Mouse (Mus musculus) urinary bladder, postnatal 4 days (tissue): Measurements from ENCODE around the gene Rnf212b.

Source experiments
- DNase-seq, 2 experiments: peaks; one replicate each; pipeline ENCODE4 v3.0.0; 2021 to 2022; ENCODE audit warnings: low spot score in 2 of 2

Rnf212b gene

DNA sequence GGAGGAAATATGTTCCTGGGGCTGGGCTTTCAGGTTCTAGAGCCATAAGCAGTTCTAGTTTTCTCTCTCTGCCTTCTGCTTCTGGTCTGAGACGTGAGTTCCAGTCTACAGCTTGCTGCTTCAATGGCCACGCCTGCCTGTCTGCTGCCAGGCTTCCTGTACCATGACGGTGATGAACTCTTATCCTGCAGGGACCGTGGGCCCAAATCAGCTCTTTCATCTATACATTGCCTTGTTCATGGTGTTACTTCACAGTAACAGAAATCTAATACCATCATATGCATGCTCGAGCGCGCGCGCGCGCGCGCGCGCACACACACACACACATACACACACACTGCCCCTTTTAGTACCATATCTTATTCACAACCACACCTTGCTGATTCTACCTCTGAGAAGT, 17.2 kb upstream of the Rnf212b start:
- DNase-seq = no peak

DNA sequence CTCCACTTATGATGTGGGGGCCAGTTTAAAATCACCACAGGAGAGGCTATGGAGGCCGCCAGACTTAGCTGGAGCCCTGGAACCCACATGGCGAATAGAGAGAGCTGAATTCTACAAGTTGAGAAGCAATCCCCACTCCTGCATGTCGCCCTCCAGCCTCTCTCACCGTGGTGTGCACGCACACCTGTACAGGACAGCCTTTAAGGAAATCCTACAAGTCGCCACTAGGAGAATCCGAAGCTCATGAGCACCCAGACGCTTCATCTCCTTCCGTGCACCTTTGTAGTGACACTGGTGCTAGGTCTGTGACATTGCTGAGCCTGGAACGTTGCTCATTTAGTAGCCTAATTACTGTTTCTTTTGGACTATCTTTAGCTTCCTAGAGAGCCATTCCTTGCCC, 14.3 kb upstream of the Rnf212b start:
- DNase-seq = no peak

DNA sequence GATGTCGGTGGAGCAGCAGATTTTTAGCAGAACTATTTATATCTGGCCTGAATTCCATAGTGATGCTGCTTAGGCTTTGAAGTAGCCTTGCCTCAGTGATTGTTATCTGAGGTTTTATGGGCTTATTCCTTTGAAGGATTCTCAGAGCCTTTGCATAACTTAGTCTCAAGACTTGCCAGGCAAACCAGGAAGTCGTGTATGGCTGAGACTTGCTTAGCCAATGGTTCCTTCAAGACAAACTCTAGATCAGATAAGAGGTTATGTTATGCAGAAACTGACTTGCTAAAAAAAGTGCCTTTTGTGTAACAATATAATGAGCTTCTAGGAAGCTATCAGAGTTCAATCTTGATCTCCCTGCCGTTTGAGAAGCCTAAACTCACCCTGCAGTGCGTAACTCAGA, 11.5 kb upstream of the Rnf212b start:
- no peak for DNase-seq

DNA sequence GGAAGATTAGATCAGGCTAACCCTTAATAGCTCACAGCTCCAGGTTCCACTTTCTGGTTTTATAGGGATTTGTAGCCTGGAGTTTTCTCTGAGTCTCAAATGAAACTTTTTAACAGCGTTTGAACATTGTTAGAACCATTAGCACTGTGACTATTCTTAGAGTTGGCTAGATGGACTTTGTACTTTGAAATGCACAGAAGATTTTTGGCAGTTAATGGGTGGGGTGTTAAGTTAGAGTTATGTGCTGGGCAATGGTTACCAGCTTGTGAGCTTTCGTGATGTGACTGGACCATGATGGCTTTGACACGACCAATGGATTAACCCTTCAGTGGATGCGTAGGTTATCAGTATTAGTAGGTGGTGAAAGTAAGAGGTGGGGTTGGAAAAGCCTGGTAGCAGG, 7.8 kb upstream of the Rnf212b start:
- DNase-seq = no peak

DNA sequence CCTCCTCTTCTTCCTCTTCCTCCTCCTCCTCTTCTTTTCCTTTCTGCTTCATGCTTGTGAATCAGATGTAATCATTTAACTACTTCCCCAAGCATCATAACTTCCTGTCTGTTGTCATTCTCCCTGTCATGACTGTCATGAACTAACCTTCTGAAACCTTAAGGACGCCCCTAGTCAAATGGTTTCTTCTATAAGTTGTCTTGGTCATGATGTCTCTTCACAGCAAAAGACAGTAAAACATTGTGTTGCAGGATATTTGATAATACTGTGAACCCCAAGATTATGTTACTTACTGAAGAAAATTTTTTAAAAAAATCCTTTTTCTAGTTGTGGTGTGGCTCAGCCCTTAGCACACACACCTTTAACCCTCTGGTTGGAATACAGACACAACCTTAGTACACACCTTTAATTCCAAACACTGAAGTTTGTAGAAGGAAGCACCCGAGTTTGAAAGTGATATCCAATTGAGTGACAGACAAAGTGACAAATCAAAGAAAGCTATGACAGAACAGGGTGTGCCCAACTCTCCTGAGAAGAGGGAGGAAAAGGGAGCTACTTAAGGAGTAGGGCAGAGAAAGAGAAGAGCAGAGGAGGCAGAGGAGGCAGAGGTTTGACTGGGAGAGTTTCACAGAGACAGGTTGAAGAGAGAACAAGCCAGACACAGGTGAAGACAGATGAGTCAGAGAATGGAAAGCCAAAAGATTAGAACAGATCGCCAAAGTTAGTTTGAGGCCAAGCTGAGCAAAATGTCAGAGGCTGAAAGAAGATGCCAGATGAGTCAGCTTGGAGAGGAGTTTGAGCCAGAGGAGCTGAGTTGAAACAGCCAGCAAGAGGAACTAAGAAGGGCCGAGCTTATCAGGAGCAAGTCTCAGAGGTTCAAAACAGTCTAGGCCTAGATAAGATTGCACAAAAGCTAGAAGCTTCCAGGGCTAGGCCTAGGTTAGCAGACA, 4.9 kb upstream of the Rnf212b start:
- no peak for DNase-seq

DNA sequence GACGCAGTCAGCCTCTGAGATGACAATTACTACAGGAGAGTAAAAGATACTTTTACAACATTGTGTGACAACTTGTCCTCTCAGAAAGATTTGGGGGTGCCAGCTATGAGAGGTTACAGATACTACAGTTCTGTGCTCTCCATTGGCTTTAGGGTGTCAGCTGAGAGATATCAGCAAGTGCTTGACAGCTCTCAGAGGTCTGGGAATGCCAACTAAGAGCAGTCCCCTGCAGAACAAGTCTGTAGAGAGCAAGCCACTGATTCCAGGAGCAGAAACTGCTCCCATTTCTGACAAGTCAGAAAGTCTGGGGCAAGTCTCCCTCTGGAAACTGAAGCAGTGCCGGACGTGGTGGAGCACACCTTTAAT, 4.3 kb upstream of the Rnf212b start:
- DNase-seq = no peak

DNA sequence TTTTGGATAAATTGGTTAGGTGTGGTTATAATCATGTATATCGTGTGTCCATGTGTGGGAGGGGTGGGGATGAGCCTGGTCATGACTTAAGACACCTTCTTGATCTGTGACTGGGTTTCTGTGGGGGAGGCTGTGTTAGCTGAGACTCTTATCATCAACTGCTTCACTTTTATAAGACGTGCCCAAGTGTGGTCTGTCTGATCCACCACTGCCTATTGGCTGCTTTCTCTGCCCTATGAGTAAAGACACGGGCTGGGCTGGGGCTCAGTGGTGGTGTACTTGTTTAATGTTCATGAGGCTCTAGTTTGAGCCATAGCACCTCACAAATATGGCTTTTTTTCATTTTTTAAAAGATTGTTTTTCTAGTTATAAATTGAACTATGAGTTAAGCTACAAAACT, 1.8 kb downstream of the Rnf212b start:
- DNase-seq = no peak

DNA sequence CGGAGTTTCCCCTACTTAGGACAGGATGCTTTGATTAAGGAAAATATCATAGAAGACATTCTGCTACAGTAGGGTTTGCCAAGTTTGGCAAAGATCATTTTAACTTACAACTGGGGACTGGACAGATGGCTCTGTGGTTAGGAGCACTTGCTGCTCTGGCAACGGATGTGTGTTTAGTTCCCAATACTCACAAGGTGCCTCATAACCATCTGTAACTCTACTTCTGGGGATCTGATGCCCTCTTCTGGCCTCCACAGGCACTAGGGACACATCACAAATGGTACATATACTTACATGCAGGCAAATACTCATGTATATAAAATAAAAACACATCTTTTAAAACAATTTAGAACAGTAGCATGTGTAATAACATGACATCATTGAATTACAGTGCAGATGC, 3.9 kb downstream of the Rnf212b start:
- DNase-seq = no peak

DNA sequence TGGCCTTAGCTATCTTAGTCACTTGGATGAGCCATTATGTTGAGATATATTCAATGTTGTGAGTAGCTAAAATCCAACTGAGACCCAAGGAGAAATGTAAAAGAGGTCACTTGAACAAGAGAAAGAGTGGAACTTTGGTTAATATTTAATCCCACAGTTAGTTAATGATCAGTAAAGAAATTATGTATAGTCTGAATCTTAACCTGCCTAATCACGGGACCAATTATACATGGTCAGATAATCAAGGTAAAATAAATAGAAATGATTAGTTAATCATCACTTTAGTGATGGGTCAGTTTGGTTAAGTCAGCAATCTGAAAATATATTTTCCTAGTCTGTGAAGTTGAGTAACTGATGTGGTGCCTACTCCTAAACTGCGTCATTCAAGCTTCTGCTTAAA, 8.4 kb downstream of the Rnf212b start:
- no peak for DNase-seq

DNA sequence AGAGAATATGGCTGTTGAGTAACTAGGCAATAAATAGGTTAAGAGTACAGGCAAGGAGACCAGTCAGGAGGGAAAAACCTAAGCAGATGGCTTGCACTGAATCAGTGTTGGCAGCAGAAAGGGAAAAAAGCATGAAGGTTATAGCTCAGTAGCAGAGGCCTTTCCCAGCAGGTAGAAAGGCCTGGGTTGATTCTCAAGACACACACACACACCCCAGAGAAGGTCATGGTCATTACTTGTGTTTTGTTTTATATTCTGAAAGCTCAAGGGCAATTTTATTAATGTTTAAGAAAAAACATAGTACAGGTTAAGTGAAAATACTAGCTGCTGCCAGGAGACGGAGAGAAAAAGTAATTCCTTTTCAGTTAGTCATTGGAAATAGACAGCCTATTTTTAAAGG, 9.8 kb downstream of the Rnf212b start:
- no peak for DNase-seq

DNA sequence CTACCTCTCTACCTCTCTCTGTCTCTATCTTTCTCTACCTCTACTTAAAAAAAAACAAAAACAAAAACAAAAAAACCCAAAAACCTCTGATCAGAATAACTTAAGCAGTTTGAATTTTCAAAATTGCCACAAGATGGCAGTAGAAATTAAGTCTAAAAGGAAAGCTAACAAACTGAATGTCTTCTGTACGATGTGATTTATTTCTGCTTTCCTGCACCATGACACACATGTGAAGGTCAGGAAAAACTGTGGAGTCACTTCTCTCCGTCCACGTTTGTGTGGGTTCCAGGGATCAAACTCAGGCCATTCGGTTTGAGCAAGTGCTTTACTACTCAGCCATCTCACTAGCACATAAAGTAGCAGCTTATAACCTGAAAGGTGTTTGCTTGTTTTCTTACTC, 29.5 kb downstream of the Rnf212b start:
- no peak for DNase-seq

DNA sequence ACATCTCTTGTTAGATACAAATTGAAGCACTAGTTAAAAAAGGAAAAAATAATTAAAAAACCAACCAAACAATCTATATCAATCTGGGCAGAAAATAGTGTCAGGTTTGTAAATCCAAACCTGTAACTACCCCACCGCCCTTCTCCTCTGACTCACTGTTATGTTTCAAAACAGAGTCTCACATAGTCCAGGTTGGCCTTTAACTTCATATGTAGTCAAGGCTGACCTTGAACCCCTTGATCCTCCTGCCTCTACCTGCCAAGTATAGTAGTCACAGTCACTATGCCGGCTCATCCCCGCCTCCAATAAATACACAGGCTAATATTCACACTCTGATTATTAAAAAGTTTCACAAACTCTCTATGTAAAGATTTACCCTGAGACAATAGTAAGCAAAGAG, 41.8 kb downstream of the Rnf212b start:
- DNase-seq = no peak

DNA sequence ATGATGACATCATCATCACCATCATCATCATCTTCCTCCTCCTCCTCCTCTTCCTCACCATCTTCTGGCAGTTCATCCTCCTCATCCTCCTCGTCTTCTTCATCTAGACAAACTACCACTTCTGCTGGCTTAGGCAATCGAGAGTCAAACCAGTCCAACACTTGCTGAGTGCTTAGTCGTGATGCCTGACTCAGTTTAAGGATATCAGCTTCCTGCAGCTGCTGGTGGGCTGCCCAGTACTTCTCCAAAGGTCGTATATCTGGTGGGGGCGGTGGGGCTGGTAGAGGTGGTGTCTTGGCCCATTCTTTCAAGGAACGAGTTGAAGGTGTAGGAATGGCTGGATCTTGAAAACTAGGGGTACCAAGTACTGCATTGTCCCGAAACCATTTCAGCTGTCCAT, 42.8 kb downstream of the Rnf212b start:
- DNase-seq = no peak

DNA sequence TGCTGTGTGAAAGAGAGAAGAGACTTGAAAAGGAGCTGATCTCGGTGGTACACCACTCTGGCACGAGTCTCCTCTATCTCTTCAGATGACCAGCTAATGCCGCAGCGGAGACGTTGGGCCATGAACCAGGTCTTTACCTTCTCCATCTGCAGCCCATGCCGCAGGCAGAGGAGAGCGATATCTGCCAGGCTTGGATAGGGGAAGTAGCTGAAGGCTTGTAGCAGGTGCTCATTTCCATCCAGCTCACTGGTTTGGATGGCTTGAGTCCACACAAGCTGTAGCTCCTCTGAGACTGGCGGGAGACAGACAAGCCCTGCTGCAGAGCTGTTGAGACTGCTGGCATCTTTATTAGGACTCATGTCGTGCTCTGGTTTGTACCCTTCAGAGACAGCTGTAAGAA, 44.0 kb downstream of the Rnf212b start:
- no peak for DNase-seq

DNA sequence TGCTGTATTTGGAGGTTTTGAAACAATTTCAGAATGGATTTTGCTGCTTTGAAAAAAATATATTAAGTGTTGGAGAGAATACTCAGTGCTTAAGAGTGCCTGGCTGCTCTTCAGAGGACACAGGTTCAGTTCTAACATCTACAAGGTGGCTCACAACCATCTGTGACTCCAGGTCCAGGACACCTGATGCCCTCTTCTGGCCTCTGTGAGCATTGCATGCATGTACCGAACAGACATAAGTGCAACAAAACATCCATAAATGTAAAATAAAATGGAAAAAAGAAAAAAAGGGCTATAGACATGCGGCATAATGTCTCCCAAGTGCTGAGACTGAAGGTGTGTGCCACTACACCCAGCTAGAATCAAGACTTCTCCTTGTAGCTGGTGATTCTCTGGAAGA, 46.6 kb downstream of the Rnf212b start:
- no peak for DNase-seq

DNA sequence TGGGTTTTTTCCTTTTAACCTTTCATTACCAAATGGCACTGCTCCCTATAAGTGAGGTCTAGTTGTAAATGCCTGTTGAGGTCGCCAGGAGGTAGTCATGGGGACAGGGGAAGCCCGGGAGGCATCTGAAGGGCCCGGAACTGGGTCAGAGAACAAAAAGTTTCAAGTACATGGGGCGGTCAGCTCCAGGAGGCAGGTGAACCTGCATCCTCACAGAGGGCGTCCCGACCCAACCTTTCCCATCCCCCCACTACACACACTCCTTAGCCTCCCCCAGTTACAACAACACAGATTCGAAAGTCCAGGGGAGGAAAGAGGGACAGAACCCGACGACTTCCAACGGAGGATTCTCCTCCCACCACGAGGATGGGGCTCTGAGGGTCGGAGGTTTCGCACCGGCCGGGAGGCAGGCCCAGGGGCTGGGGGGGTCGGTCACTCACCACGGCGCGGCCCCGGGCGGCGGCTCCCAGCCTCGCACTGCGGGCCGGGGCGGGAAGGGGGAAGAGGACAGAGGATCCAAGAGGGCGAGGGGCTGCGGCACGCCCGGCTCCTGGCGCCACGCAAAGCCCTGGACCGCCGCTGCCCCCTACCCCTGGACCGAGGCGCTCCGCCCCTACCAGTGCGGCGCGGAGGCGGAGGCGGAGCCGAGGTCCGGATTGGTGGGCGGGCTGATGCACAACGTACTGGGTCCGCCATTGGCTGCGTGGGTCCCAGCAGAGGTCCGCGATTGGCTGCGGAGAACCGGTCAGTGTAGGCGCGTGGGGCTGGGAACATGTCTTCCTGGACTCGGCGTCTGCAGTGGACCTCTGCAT, 49.8 kb downstream of the Rnf212b start:
- DNase-seq = peak; percentile 89 to 91

DNA sequence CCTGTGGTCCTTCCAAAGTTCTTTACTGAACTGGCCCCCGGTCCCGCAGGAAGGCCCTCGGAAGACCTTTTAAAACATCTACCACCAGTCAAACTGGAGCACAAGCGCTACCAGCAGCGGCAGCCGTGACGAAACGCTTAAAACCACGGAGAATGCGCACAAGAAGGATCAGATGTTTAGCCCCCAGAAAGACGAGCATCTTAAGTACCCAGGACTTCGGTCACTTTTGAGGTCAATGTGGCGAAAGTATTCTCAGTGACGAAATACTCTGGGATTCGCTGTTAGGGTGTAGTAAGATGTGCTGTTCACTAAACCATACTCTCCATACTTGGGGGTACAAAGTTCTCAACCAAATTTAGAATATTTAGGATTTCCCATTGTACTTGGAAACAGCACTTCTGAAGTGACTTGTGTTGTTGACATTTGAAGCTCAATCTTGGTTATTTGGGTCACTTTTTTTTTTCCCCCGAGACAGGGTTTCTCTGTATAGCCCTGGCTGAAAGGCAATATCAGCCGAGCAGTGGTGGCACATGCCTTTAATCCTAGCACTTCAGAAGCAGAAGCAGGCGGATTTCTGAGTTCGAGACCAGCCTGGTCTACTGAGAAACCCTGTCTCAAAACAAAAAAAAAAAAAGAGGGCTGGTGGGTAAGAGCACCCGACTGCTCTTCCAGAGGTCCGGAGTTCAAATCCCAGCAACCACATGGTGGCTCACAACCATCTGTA, 50.5 kb downstream of the Rnf212b start:
- DNase-seq = no peak

DNA sequence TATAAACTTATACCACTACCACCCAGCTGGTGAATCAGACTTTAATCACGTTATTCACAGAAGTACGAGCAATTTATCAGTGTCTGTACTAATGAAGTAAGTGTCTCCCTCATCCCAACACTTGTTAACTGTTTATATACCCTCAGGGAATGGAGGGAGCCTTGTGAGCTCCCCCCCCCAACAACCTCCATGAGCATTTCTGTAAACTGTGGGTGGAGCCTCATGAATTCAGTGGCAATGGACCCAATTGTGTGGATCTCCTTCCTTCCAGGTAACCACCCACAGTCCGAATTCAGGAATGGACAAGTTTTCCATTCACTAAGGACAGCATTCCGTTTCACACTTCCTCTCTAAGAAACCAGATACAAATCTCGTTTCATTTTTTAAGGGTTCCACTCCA, 51.7 kb downstream of the Rnf212b start:
- no peak for DNase-seq

DNA sequence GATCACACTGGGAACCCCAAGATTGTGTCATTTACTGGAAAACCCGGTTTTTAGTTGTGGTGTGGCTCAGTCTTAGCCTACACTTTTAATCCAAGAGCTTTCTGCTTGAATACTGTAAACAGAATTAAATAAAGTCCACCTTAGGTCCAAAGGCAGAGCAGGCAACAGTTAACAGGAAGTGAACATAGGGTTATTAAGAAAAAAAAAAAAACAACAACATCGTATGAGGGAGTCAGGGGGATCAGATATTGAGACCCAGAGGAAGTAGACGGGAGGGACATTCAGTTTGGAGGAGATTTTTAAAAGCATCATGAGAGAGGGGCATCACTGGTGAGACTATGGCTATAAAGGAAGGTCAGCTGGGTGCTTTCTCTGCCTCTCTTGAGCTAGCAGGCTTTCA, 52.3 kb downstream of the Rnf212b start:
- no peak for DNase-seq

DNA sequence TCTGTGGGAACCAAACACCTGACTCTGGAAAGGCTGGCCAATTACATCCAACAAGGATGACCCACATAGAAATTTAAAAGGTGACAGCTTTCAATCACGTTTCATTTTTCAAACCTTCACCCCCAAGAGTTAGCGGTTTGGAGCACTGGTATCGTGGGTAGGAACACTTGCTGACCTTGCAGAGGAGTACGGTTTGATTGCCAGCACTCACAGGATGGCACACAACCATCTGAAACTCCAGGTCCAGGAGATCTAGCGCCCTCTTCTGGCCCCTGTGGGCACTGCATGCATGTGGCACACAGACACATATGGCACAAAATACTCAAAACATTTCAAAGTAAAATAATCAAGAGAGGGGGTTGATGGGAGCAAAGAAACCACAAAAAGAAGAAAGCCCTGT, 53.0 kb downstream of the Rnf212b start:
- DNase-seq = no peak

DNA sequence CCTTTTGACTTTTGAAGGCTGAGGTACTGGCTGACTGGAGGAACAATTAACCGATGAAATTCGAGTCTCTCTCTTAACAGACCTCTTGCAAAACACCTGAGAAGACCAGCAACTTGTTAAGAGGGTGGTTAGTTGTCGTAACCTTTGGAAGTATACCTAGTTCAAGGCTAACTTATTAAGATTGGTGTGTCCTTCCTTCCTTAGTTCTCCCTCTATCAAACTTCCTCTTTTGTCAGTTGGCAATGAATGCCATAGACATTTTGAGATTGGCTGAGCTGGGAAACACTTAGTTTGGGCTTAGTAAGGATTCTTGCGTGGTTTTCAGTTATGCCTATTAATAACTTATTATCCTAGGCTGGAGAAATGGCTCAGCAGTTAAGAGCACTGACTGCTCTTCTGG, 54.1 kb downstream of the Rnf212b start:
- no peak for DNase-seq

DNA sequence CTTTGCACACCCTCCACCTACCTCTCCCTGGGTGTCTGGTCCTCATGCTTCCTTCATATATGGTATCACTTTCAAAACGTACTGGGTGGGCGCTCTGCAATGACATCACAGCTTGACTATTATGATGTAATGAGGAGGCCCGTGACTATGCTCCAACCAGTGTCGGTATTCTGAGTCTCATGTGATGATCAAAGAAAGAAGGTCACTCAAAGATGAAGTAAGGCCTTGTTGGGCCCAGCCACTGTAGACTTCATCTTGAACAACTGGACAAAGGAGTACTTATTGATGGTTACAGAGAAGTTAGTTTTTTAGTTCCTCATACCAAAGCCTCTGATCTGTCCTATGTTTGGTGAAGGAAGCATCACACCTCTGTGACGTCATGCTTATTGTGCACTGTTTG, 56.9 kb downstream of the Rnf212b start, which contains the start of gene Homez:
Gene Homez (minus strand): TSS at position 101 of the 400 bp plus-strand sequence.
- no peak for DNase-seq
